Mouse (Mus musculus): ENCODE results near the gene Hapln4. TPM values are rescaled to one million over a fixed set of nuclear protein-coding genes. Genes with fewer than 3 reads are reported as not detected.

Hapln4 gene
- polyA plus RNA-seq (2017; shearing (Covaris generic)): not detected

GRCm38 (mm10) chr8:70083285-70083684, at the start of gene Hapln4:
Gene Hapln4, plus strand, starts transcription at chr8:70083457.

GRCm38 (mm10) chr8:70042583-70043455, 40.4 kb upstream of the Hapln4 start, which contains the start of the genes Mau2 and Sugp1:
Gene Mau2, minus strand, starts transcription at chr8:70042734.
Gene Sugp1, plus strand, starts transcription at chr8:70042813.

GRCm38 (mm10) chr8:70072441-70073069, 10.7 kb upstream of the Hapln4 start, which contains the start of gene Tm6sf2:
Gene Tm6sf2, plus strand, starts transcription at chr8:70072924.

GRCm38 (mm10) chr8:70120667-70121066, 37.4 kb downstream of the Hapln4 start, which contains the start of gene Ncan:
Gene Ncan, minus strand, starts transcription at chr8:70120873.

GRCm38 (mm10) chr8:70131166-70131883, 48.1 kb downstream of the Hapln4 start, which contains the start of gene Nr2c2ap:
Gene Nr2c2ap, plus strand, starts transcription at chr8:70131333.

GRCm38 (mm10) chr8:70139026-70139857, 56.0 kb downstream of the Hapln4 start, which contains the start of the genes Rfxank, Borcs8 and Mef2b:
Gene Rfxank, minus strand, starts transcription at chr8:70139154.
Gene Borcs8, plus strand, starts transcription at chr8:70139499.
Gene Mef2b, plus strand, starts transcription at chr8:70139711.

Other genes with a start within 250 kb of the Hapln4 start
- not detected for gene Cilp2, start 195.8 kb upstream of the Hapln4 start, polyA plus RNA-seq (2017; shearing (Covaris generic))
- gene Tssk6, start 181.3 kb upstream of the Hapln4 start, polyA plus RNA-seq (2017; shearing (Covaris generic)): 1.4 TPM
- 112 TPM for gene Ndufa13, start 180.9 kb upstream of the Hapln4 start, polyA plus RNA-seq (2017; shearing (Covaris generic))
- gene Yjefn3, start 180.7 kb upstream of the Hapln4 start, polyA plus RNA-seq (2017; shearing (Covaris generic)): not detected
- 133 TPM for gene Gatad2a, start 87.1 kb upstream of the Hapln4 start, polyA plus RNA-seq (2017; shearing (Covaris generic))
- gene Mau2, start 40.7 kb upstream of the Hapln4 start, polyA plus RNA-seq (2017; shearing (Covaris generic)): 109 TPM
- gene Sugp1, start 40.6 kb upstream of the Hapln4 start, polyA plus RNA-seq (2017; shearing (Covaris generic)): 49.0 TPM
- not detected for gene Tm6sf2, start 10.5 kb upstream of the Hapln4 start, polyA plus RNA-seq (2017; shearing (Covaris generic))
- not detected for gene Ncan, start 37.4 kb downstream of the Hapln4 start, polyA plus RNA-seq (2017; shearing (Covaris generic))
- 35.4 TPM for gene Nr2c2ap, start 47.9 kb downstream of the Hapln4 start, polyA plus RNA-seq (2017; shearing (Covaris generic))
- 22.4 TPM for gene Rfxank, start 55.7 kb downstream of the Hapln4 start, polyA plus RNA-seq (2017; shearing (Covaris generic))
- 41.0 TPM for gene Borcs8, start 56.0 kb downstream of the Hapln4 start, polyA plus RNA-seq (2017; shearing (Covaris generic))
- 0.49 TPM for gene Mef2b, start 56.3 kb downstream of the Hapln4 start, polyA plus RNA-seq (2017; shearing (Covaris generic))
- 40.5 TPM for gene Tmem161a, start 88.9 kb downstream of the Hapln4 start, polyA plus RNA-seq (2017; shearing (Covaris generic))
- 5.2 TPM for gene Slc25a42, start 128.8 kb downstream of the Hapln4 start, polyA plus RNA-seq (2017; shearing (Covaris generic))
- gene Sugp2, start 150.8 kb downstream of the Hapln4 start, polyA plus RNA-seq (2017; shearing (Covaris generic)): 27.4 TPM
- 11.4 TPM for gene Armc6, start 151.0 kb downstream of the Hapln4 start, polyA plus RNA-seq (2017; shearing (Covaris generic))
- 0.74 TPM for gene Homer3, start 199.4 kb downstream of the Hapln4 start, polyA plus RNA-seq (2017; shearing (Covaris generic))
- gene Ddx49, start 219.0 kb downstream of the Hapln4 start, polyA plus RNA-seq (2017; shearing (Covaris generic)): 44.5 TPM
- gene Cope, start 219.1 kb downstream of the Hapln4 start, polyA plus RNA-seq (2017; shearing (Covaris generic)): 268 TPM
- 0.16 TPM for gene Cers1, start 232.3 kb downstream of the Hapln4 start, polyA plus RNA-seq (2017; shearing (Covaris generic))
- gene Gdf1, start 246.4 kb downstream of the Hapln4 start, polyA plus RNA-seq (2017; shearing (Covaris generic)): 0.52 TPM